In genomic region chr7:140821653-140822329, GRCm38 (mm10) we compare ENCODE assay signal across 8 mouse cellular contexts. TPM values are rescaled to one million over a fixed set of nuclear protein-coding genes. Genes with fewer than 3 reads are reported as not detected.
DNase-seq lines count a peak whose midpoint lies in the region; ATAC-seq and TF ChIP-seq lines count a peak whose summit lies in the region.

Zfp941 (minus strand) TSS chr7:140822178.

- WGBS in hindbrain, embryonic 13.5 days, result under 1% methylated on average over 21 of the region's 21 CpGs

- 0 out of 2 replicates have a peak, but pooled peaks have one; percentile 15 for TF ChIP-seq EP300 in ES-Bruce4 (IDR thresholded peaks at IDR 0.05; ENCODE audit: insufficient read depth, low read depth, low read length)

- TF ChIP-seq CTCF in ES-Bruce4 (IDR thresholded peaks at IDR 0.05; ENCODE audit: low read depth, low read length), result no peak
- no peak for TF ChIP-seq CTCF in brain, embryonic 14.5 days (IDR thresholded peaks at IDR 0.05; ENCODE audit: borderline replicate concordance, extremely low read depth, insufficient read depth, insufficient read length)

- H3K27ac ChIP-seq in ES-Bruce4 (ENCODE audit: insufficient read depth, low read length), result peak within 1 kb of the TSS; percentile 12; the same call in 1 of the 2 replicates
- peak within 1 kb of the TSS; percentile 93 for H3K27ac ChIP-seq in hindbrain, embryonic 13.5 days

- peak; percentile 74 for ATAC-seq in erythroblast, adult 5-6 weeks (replicated peaks; ENCODE audit: low FRiP score, poor library complexity, severe bottlenecking)
- ATAC-seq in hindbrain, embryonic 13.5 days (ENCODE audit: low FRiP score), result peak; percentile 93
- ATAC-seq in megakaryocyte, adult 5-6 weeks (ENCODE audit: poor library complexity, severe bottlenecking), result peak; percentile 43; the same call in 1 of the 2 replicates

- peaks cover 1% of the 10 kb centered on the region for H3K4me1 ChIP-seq in ES-Bruce4 (ENCODE audit: control insufficient read depth, insufficient read depth, low read length)
- H3K4me1 ChIP-seq in hindbrain, embryonic 13.5 days (replicated peaks), result peaks cover 24% of the 10 kb centered on the region

- TF ChIP-seq POLR2A in ES-Bruce4 (IDR thresholded peaks at IDR 0.05; ENCODE audit: insufficient read depth, low read length), result peak; percentile 59
- TF ChIP-seq POLR2A in brain, embryonic 14.5 days (IDR thresholded peaks at IDR 0.05; ENCODE audit: borderline replicate concordance, extremely low read depth, insufficient read depth, insufficient read length, poor library complexity, severe bottlenecking), result peak; percentile 25; the same call in 1 of the 2 replicates

- H3K36me3 ChIP-seq in ES-Bruce4 (ENCODE audit: control insufficient read depth, insufficient read depth, low read length, poor library complexity, severe bottlenecking), result peaks cover 10% of the 10 kb centered on the region
- peaks cover 10% of the 10 kb centered on the region for H3K36me3 ChIP-seq in hindbrain, embryonic 13.5 days

- no peaks in the 10 kb centered on the region for H3K9me3 ChIP-seq in ES-Bruce4 (replicated peaks; ENCODE audit: control insufficient read depth, insufficient read depth, low read length, poor library complexity, severe bottlenecking)
- no peaks in the 10 kb centered on the region for H3K9me3 ChIP-seq in hindbrain, embryonic 13.5 days

- peak within 1 kb of the TSS; percentile 59 for H3K9ac ChIP-seq in ES-Bruce4 (ENCODE audit: low read depth, poor library complexity, severe bottlenecking)
- peak within 1 kb of the TSS; percentile 80 for H3K9ac ChIP-seq in hindbrain, embryonic 13.5 days

- H3K4me2 ChIP-seq in hindbrain, embryonic 13.5 days, result peak within 1 kb of the TSS; percentile 60

- no peaks in the 10 kb centered on the region for H3K27me3 ChIP-seq in ES-Bruce4 (ENCODE audit: control insufficient read depth, insufficient read depth, low read length, poor library complexity, severe bottlenecking)
- H3K27me3 ChIP-seq in hindbrain, embryonic 13.5 days, result 0 out of 2 replicates have a peak, but pooled peaks cover 2% of the 10 kb centered on the region

- peak within 1 kb of the TSS; percentile 94 for H3K4me3 ChIP-seq in ES-Bruce4 (ENCODE audit: low read depth, low read length)
- peak within 1 kb of the TSS; percentile 58 for H3K4me3 ChIP-seq in hindbrain, embryonic 13.5 days

- peak; percentile 91 for DNase-seq in brain, embryonic 14.5 days (ENCODE audit: low read depth)
- DNase-seq in left cerebral cortex, adult 18-20 months (ENCODE audit: low spot score in 2 of 2), result peak; percentile 65 to 67
- DNase-seq in right cerebral cortex, postnatal 4 days, result peak; percentile 71
- no peak for DNase-seq in thymus, postnatal 36 days

RNA-seq across cellular contexts. Expression of gene Zfp941, which starts in this region (rescaled TPM):
- polyA plus RNA-seq in ES-Bruce4 (2011; ENCODE audit: insufficient read depth, insufficient read length, low read depth, missing spikeins), result 14.5 and 23.4 TPM in 2 replicates
- 7.7 and 12.8 TPM in 2 replicates for polyA plus RNA-seq in brain, embryonic 14.5 days (2012; rRNA removed)
- not detected in 2 replicates for total RNA-seq in erythroblast, adult 5-6 weeks (2015; ENCODE audit: low replicate concordance)
- 0.28 and 0.51 TPM in 2 replicates for total RNA-seq in erythroblast, adult 5-6 weeks (2017; ENCODE audit: low replicate concordance)
- 24.1 and 26.6 TPM in 2 replicates for polyA plus RNA-seq in hindbrain, embryonic 13.5 days (2015; fragmentation: Nextera tagmentation; extraction: Ambion mirVana)
- 10 to 100 TPM; 23.3 to 29.6 TPM for total RNA-seq in left cerebral cortex, adult 18-20 months (2021)
- 0.16 TPM in 1 of 2 replicates, not detected in the other for total RNA-seq in megakaryocyte, adult 5-6 weeks (2015)
- total RNA-seq in megakaryocyte, adult 5-6 weeks (2017), result 0.22 and 0.33 TPM in 2 replicates

Comparison
In these comparisons a context has a peak if more than half of its experiments do, and no peak if none do; other contexts are left out.
1. RNA of gene Zfp941 (total RNA-seq): 23.3 to 29.6 TPM in left cerebral cortex, adult 18-20 months; 0.28 to 0.51 TPM in erythroblast, adult 5-6 weeks and 0.16 to 0.33 TPM in megakaryocyte, adult 5-6 weeks; every median in the first group is over 10 times any median in the second.
2. Peak in ATAC-seq in erythroblast, adult 5-6 weeks; RNA of the gene not detected or under 1 TPM.
3. Peak in ATAC-seq in megakaryocyte, adult 5-6 weeks; RNA of the gene not detected or under 1 TPM.
4. DNase-seq: peak in brain, embryonic 14.5 days (single experiment), left cerebral cortex, adult 18-20 months (2 of 2) and right cerebral cortex, postnatal 4 days (single experiment); none in thymus, postnatal 36 days (0 of 2).
5. ATAC-seq: peak in every context shown above with its lines; median percentile 93 in hindbrain, embryonic 13.5 days; 74 in erythroblast, adult 5-6 weeks; 43 in megakaryocyte, adult 5-6 weeks.